Mouse (Mus musculus) spleen, postnatal 36 days (tissue): ENCODE measurements around the gene Cadps.

ENCODE experiments used
- DNase-seq, 2 experiments: peaks; one replicate each; pipeline ENCODE4 v3.0.0; 2022; ENCODE audit warnings: low spot score in 2 of 2, mixed read lengths in 1 of 2

The Cadps gene

GRCm38 (mm10) chr14:12822491-12823219 lies at the start of gene Cadps:
Gene Cadps, minus strand, starts transcription at chr14:12823079.
- DNase-seq = no peak

- DNase-seq = no peak
Observed at GRCm38 (mm10) chr14:12869605-12870004, 46.7 kb upstream of the Cadps start.

- DNase-seq = no peak
Observed at GRCm38 (mm10) chr14:12865258-12865657, 42.4 kb upstream of the Cadps start.

GRCm38 (mm10) chr14:12843860-12844259 lies 21.0 kb upstream of the Cadps start:
- no peak for DNase-seq

- DNase-seq = no peak
Observed at GRCm38 (mm10) chr14:12839471-12839870, 16.6 kb upstream of the Cadps start.

- no peak for DNase-seq
Observed at GRCm38 (mm10) chr14:12838949-12839348, 16.1 kb upstream of the Cadps start.

- no peak for DNase-seq
Observed at GRCm38 (mm10) chr14:12838323-12838722, 15.4 kb upstream of the Cadps start.

- no peak for DNase-seq
Observed at GRCm38 (mm10) chr14:12837902-12838301, 15.0 kb upstream of the Cadps start.

GRCm38 (mm10) chr14:12823781-12824180 lies 902 bp upstream of the Cadps start:
- no peak for DNase-seq

GRCm38 (mm10) chr14:12821831-12822490 lies 918 bp downstream of the Cadps start:
- DNase-seq = no peak

- no peak for DNase-seq
Observed at GRCm38 (mm10) chr14:12821156-12821813, 1.6 kb downstream of the Cadps start.

GRCm38 (mm10) chr14:12820149-12820548 lies 2.7 kb downstream of the Cadps start:
- no peak for DNase-seq

- no peak for DNase-seq
Observed at GRCm38 (mm10) chr14:12818442-12818841, 4.4 kb downstream of the Cadps start.

- no peak for DNase-seq
Observed at GRCm38 (mm10) chr14:12812072-12812471, 10.8 kb downstream of the Cadps start.

- no peak for DNase-seq
Observed at GRCm38 (mm10) chr14:12802995-12803394, 19.9 kb downstream of the Cadps start.

- no peak for DNase-seq
Observed at GRCm38 (mm10) chr14:12801100-12801499, 21.8 kb downstream of the Cadps start.

- DNase-seq = no peak
Observed at GRCm38 (mm10) chr14:12798926-12799325, 24.0 kb downstream of the Cadps start.

- no peak for DNase-seq
Observed at GRCm38 (mm10) chr14:12784296-12784695, 38.6 kb downstream of the Cadps start.

GRCm38 (mm10) chr14:12780016-12780415 lies 42.9 kb downstream of the Cadps start:
- no peak for DNase-seq

GRCm38 (mm10) chr14:12777990-12778389 lies 44.9 kb downstream of the Cadps start:
- DNase-seq = no peak

GRCm38 (mm10) chr14:12768870-12769269 lies 54.0 kb downstream of the Cadps start:
- no peak for DNase-seq

GRCm38 (mm10) chr14:12753237-12753636 lies 69.6 kb downstream of the Cadps start:
- no peak for DNase-seq

GRCm38 (mm10) chr14:12751821-12752220 lies 71.1 kb downstream of the Cadps start:
- DNase-seq = no peak
